Mouse (Mus musculus): ENCODE measurements around the gene Shd. TPM values are rescaled to one million over a fixed set of nuclear protein-coding genes. Genes with fewer than 3 reads are reported as not detected.

Shd gene
- polyA plus RNA-seq, 1 experiment = 1.6 TPM

DNA sequence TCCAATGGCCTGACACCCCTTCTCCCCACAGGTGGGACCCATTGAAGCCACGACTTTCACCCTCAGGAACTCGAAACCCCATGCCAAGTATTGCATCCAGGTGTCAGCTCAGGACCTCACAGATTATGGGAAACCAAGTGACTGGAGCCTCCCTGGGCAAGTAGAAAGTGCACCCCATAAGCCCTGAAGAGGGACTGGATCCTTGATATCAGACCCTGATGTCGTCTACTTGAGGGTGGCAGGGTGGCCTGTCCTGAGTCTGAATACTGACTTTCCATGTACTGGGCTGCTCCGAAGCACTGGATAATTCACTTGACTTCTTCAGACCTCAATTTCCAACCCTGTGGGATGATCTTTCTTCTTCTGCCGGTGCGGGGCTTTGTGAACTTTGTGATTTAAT is 13.7 kb upstream of the Shd start:
- TF ChIP-seq POLR2A (IDR thresholded peaks at IDR 0.05; ENCODE audit: borderline replicate concordance, control insufficient read depth, low read depth, low read length) = no peak
- TF ChIP-seq CTCF (IDR thresholded peaks at IDR 0.05; ENCODE audit: control insufficient read depth, insufficient read depth, low read length) = no peak
- Histone ChIP-seq H3K4me1 (ENCODE audit: control insufficient read depth, insufficient read depth, low read length) (peaks cover 1% of the 10 kb centered on the region; the same call in 1 of the 2 replicates), H3K27ac (ENCODE audit: control insufficient read depth, insufficient read depth, low read depth, low read length, poor library complexity) (no peak overlapping the region), H3K4me3 (replicated peaks; ENCODE audit: control insufficient read depth, low read depth, low read length) (no peak overlapping the region)
- 76% methylated on average over 6 of the region's 6 CpGs for WGBS

DNA sequence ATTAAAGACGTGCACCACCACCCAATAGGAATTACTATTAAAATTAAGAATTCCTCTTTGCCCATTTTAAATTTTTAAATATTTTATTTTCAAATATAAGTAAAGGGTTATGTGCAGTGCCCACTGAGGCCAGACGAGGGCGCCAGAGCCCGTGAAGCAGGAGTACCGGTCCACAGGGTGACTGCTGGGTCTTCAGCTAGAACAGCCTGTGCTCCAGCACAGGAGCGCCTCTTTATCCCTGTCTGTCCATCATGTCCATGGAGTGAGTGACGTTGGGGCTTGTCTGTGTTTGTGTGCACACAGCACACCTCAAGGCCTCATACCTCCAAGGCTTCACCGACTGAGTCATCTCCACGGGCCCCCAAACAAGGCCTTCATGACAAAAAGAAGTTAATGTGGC is 13.1 kb upstream of the Shd start:
- WGBS = 29% methylated on average over 9 of the region's 9 CpGs
- TF ChIP-seq CTCF (IDR thresholded peaks at IDR 0.05; ENCODE audit: control insufficient read depth, insufficient read depth, low read length) (peak; percentile 84), POLR2A (IDR thresholded peaks at IDR 0.05; ENCODE audit: borderline replicate concordance, control insufficient read depth, low read depth, low read length) (no peak)
- Histone ChIP-seq H3K4me1 (ENCODE audit: control insufficient read depth, insufficient read depth, low read length) (peaks cover 1% of the 10 kb centered on the region; the same call in 1 of the 2 replicates), H3K4me3 (replicated peaks; ENCODE audit: control insufficient read depth, low read depth, low read length) (no peak overlapping the region), H3K27ac (ENCODE audit: control insufficient read depth, insufficient read depth, low read depth, low read length, poor library complexity) (no peak overlapping the region)

DNA sequence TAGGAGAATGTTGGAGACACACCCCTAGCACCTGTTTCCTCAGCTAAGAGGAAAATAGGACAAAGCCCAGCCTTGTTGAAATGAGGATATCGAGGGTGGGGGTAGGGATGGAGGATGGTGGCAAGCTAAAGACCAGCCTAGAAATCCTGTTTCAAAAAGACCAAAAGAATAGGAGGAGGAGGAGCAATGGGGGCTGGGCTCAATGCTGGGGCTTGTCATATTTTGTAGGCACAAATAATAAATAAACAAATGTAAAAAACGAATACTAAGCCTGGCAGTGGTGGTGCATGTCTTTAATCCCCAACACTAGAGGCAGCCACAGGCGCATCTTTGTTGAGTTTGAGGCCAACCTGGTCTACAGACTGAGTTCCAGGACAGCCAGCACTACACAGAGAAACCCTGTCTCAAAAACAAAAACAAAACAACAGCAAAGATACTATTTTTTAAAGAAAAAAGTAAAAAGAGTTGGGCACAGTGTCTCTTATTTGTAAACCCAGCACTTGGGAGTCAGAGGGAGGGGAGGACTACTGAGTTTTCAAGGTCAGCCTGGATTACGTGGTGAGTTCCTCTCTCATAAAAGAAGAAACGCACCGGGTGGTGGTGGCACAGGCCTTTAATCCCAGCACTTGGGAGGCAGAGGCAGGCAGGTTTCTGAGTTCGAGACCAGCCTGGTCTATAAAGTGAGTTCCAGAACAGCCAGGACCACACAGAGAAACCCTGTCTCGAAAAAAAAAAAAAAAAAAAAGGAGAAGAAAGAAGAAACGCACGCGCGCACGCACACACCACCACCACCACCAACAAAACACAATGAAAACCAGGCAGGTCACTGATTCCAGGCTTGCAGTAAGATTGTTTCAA is 12.3 kb upstream of the Shd start:
- TF ChIP-seq POLR2A (IDR thresholded peaks at IDR 0.05; ENCODE audit: borderline replicate concordance, control insufficient read depth, low read depth, low read length) = no peak
- no peak for TF ChIP-seq CTCF (IDR thresholded peaks at IDR 0.05; ENCODE audit: control insufficient read depth, insufficient read depth, low read length)
- Histone ChIP-seq H3K4me3 (replicated peaks; ENCODE audit: control insufficient read depth, low read depth, low read length) (peak overlapping the region; percentile 20), H3K4me1 (ENCODE audit: control insufficient read depth, insufficient read depth, low read length) (peaks cover 1% of the 10 kb centered on the region; the same call in 1 of the 2 replicates), H3K27ac (ENCODE audit: control insufficient read depth, insufficient read depth, low read depth, low read length, poor library complexity) (0 out of 2 replicates have a peak overlapping the region, but pooled peaks have one; percentile 3)
- WGBS = 75% methylated on average over 13 of the region's 13 CpGs

DNA sequence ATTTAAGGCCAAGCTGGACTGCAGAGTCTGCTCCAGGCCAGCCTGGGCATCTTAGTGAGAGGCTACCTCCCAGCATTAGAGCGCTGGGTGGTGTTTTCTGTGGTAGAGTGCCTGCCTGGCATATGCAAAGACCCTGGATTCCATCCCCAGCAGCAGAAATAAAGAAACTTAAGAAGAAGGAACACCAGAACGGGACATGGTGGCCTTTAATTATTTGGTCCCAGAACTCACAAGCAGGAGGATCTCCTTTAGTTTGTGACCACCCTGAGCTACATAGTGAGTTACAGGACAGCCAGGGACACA is 11.7 kb upstream of the Shd start:
- no peak for TF ChIP-seq CTCF (IDR thresholded peaks at IDR 0.05; ENCODE audit: control insufficient read depth, insufficient read depth, low read length)
- no peak for TF ChIP-seq POLR2A (IDR thresholded peaks at IDR 0.05; ENCODE audit: borderline replicate concordance, control insufficient read depth, low read depth, low read length)
- peak overlapping the region; percentile 3; the same call in 1 of the 2 replicates for H3K27ac ChIP-seq (ENCODE audit: control insufficient read depth, insufficient read depth, low read depth, low read length, poor library complexity)
- peaks cover 1% of the 10 kb centered on the region for H3K4me1 ChIP-seq (ENCODE audit: control insufficient read depth, insufficient read depth, low read length)
- H3K4me3 ChIP-seq (replicated peaks; ENCODE audit: control insufficient read depth, low read depth, low read length) = peak overlapping the region; percentile 90
- WGBS = 50% methylated on average over 2 of the region's 2 CpGs

DNA sequence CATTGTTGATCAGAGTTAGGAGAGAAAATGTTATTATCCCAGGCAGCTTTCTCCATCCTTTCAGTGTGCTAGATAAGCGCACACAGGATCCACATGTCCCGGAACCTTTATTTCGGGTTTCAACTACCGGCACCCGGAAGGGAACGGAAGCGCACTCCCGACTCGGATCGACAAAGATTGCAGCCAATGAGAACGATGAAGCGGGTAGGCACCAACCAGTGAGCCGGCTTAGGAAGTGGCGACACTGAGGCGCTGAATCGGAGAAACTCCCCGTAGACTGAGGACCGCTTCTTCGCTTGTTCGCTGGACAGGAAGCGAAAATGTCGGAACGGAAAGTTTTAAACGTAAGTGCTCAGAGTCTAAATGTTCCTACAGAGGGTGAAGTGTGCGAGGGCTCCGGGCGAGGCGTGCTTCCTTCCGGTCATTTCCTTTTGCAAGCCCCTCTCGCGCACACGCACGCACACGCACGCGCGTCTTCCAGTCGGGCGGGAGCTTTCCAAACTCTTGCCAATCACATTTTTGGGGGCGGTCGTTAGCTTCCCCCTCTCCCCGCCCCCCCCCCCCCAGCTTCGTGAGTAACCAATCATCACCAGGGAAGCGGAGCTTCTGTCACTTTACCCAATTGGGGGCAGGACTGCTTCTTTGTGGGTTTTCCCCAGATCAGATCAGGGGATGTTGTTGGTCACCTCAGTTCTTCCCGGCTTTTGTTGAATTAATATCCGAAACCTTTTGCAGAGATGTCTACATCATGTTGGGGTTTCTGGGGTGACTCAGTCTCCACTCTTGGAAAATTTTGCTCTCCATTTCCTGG is 11.1 kb upstream of the Shd start, which contains the start of gene Yju2:
Gene Yju2 (plus strand): TSS at position 182 of the 811 bp plus-strand sequence.
- H3K4me3 ChIP-seq (replicated peaks; ENCODE audit: control insufficient read depth, low read depth, low read length) = peak within 1 kb of the TSS; percentile 90
- H3K27ac ChIP-seq (ENCODE audit: control insufficient read depth, insufficient read depth, low read depth, low read length, poor library complexity) = peak within 1 kb of the TSS; percentile 96
- under 1% methylated on average over 46 of the region's 46 CpGs for WGBS
- TF ChIP-seq POLR2A (IDR thresholded peaks at IDR 0.05; ENCODE audit: borderline replicate concordance, control insufficient read depth, low read depth, low read length) (peak; percentile 19; the same call in 1 of the 2 replicates), CTCF (IDR thresholded peaks at IDR 0.05; ENCODE audit: control insufficient read depth, insufficient read depth, low read length) (no peak)
- H3K4me1 ChIP-seq (ENCODE audit: control insufficient read depth, insufficient read depth, low read length) = peaks cover 1% of the 10 kb centered on the region

DNA sequence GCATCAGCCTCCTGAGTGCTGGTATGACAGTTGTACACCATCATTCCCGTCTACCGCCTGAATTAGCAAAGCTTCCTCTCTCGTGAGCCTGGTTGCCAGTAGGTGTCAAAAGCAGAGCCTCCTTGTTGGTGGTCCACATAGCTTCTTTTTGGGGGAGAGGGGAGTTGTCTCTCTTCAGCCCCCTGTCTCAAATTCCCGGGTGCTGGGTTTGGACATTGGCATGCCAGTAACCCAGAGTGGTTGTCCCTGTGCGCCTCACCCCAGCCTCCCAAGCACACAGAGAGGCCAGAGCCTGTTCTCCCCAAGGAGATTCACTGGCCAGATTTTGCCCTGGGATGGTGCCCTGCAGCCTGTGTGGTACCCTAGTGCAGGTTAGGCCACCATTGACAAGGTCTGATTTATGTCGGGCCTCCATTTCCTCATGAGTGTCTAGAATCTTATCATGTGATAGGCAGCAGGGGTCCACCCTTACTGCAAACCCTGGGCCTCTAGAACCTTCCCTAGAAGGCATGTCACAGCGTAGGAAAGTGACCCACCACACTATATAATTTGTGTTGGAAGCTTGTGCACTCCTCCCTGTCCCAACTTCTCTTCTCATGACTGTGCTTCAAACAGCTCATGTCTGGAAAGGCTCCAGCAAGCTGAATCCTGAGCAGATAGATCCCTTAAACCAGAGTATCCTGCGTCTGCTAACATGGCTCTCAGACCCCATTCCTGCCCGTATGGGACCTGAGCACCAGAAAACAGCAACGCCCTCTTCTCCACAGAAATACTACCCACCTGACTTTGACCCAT is 10.1 kb upstream of the Shd start:
- Histone ChIP-seq H3K27ac (ENCODE audit: control insufficient read depth, insufficient read depth, low read depth, low read length, poor library complexity) (no peak overlapping the region), H3K4me3 (replicated peaks; ENCODE audit: control insufficient read depth, low read depth, low read length) (peak overlapping the region; percentile 27), H3K4me1 (ENCODE audit: control insufficient read depth, insufficient read depth, low read length) (peaks cover 1% of the 10 kb centered on the region)
- no peak for TF ChIP-seq CTCF (IDR thresholded peaks at IDR 0.05; ENCODE audit: control insufficient read depth, insufficient read depth, low read length)
- no peak for TF ChIP-seq POLR2A (IDR thresholded peaks at IDR 0.05; ENCODE audit: borderline replicate concordance, control insufficient read depth, low read depth, low read length)
- WGBS = 66% methylated on average over 10 of the region's 10 CpGs

DNA sequence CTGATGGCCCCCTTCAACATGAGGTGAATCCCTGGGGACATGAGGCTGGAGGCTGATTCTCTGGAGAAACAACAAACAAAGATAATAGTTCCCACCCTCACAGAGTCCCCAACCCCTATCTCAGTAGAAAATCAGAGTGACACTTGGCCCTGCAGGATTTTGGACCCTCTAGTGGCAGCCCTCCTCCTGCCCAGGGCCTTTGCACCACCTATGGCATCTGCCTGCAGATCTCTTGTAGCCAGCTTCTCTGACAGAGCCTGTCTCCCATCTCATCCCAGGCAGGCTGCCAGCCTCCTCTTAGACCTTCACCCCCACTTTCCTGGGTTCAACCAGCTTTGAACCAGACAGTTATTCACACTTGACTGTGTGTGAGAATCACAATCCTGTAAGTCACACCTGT is 9.5 kb upstream of the Shd start:
- TF ChIP-seq CTCF (IDR thresholded peaks at IDR 0.05; ENCODE audit: control insufficient read depth, insufficient read depth, low read length) (no peak), POLR2A (IDR thresholded peaks at IDR 0.05; ENCODE audit: borderline replicate concordance, control insufficient read depth, low read depth, low read length) (no peak)
- Histone ChIP-seq H3K27ac (ENCODE audit: control insufficient read depth, insufficient read depth, low read depth, low read length, poor library complexity) (no peak overlapping the region), H3K4me1 (ENCODE audit: control insufficient read depth, insufficient read depth, low read length) (peaks cover 1% of the 10 kb centered on the region), H3K4me3 (replicated peaks; ENCODE audit: control insufficient read depth, low read depth, low read length) (no peak overlapping the region)
